Mouse (Mus musculus) liver, postnatal 0 days (tissue): ENCODE measurements around the gene Tnk2.

Experiments used
- CTCF ChIP-seq: sonication (generic); IDR thresholded peaks from 2 replicates; pipeline ENCODE4 v1.5.1; 2016; ENCODE audit warnings: antibody characterized with exemption, low read depth
- EP300 ChIP-seq: IDR thresholded peaks from 2 replicates; pipeline ENCODE4 v1.6.1; 2016; ENCODE audit warnings: antibody characterized with exemption, low read depth, mild to moderate bottlenecking

- no peak for TF ChIP-seq CTCF
- TF ChIP-seq EP300, result no peak
These were observed 68.5 kb downstream of the Tnk2 start for GRCm38 (mm10) chr16:32712202-32712601.
